Mouse (Mus musculus) urinary bladder, postnatal 14 days (tissue): Measurements from ENCODE around the gene Gm36176.

ENCODE experiments used
- DNase-seq: peaks from one replicate; pipeline ENCODE4 v3.0.0; 2021; ENCODE audit warnings: low spot score

Gm36176 gene

DNA sequence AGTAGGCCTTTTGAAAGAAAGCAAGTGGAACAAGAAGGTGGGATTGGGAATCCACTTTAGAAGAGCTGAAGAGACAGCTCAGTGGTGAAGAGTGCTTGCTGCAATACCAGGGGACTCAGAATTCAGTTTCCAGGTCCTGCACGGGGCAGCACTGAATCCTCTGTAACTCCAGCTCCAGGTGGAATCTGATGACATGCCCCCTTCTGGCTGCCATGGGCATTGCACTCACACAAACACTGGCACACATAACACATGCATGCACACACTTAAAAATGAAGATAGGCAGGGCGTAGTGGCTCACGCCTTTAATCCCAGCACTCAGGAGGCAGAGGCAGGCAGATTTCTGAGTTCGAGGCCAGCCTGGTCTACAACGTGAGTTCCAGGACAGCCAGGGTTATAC, 36.0 kb downstream of the Gm36176 start:
- no peak for DNase-seq

- no peak for DNase-seq
These were observed 39.6 kb downstream of the Gm36176 start for GRCm38 (mm10) chr10:77886007-77886747.

DNA sequence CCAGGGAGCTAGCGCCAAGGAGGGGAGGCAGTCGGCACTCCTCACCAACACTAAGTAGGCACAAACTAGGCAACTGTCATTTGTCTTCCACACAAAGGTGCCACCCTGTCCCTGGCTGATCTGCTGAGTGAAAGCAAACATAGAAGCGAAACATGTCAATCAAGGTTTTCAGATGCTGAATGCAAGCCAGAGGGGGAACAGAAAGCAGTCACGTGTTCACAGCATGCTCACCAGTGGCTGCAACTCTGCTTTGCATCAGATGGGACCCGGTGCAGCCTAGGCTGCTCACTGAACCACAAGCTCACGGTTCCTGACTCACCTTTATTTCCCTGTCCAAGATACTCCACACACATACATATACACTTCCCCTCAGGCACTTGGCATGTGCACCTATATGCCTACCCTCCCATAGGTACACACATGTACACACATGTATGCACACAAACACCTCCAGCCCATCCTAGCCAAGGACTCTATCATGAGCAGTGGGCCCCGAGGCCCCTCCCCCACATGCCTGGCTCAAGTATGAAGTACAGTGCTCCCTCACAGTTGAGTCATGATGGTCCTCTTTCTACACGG, 44.5 kb downstream of the Gm36176 start:
- DNase-seq, result no peak

DNA sequence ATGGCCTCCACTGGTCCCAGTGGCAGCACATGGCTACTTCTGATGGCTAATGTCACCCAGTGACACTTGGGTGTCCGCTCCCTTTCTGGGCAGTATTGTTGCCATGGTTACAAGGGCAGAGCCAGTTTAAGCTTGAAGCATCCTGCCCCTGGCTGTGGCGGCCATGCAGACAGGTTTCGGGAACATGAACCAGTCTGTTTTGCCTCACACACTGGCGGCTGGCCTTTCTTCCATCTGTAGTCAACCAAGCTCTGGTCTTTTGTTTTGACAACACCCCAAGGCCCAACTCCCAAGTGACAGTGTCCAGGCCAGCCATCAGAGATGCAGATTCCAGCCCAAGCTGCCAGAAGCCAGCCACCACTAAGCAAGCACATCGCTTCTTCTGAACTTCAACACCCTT, 49.0 kb downstream of the Gm36176 start:
- no peak for DNase-seq
